Mouse (Mus musculus) cerebellum, adult 18-20 months (tissue): ENCODE results near the gene Pdzd7.

Experiments
- DNase-seq, 2 experiments: peaks; one replicate each; pipeline ENCODE4 v3.0.0; 2021

Pdzd7 gene

GRCm38 (mm10) chr19:45012219-45012618 lies 33.3 kb downstream of the Pdzd7 start:
- DNase-seq, result no peak

DNA sequence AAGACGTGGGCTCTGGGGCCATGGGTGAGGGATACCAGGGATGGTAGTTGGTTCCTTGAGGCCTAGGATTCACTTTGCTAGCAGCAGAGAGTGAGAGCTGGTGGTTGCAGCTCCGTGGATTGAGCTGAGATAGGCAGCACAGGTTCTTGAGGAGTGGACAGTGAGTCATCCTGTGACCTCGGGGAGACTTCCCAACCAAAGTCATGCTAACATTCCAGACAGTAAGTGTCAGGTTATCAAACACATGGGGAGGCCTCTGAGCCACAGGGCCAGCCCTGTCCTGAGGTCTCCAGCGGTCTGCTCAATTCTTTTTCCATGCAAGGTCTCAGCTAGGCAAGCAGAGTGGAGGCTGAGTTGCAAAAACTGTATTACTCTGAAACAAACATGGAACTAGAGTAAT lies 34.9 kb downstream of the Pdzd7 start:
- no peak for DNase-seq

DNA sequence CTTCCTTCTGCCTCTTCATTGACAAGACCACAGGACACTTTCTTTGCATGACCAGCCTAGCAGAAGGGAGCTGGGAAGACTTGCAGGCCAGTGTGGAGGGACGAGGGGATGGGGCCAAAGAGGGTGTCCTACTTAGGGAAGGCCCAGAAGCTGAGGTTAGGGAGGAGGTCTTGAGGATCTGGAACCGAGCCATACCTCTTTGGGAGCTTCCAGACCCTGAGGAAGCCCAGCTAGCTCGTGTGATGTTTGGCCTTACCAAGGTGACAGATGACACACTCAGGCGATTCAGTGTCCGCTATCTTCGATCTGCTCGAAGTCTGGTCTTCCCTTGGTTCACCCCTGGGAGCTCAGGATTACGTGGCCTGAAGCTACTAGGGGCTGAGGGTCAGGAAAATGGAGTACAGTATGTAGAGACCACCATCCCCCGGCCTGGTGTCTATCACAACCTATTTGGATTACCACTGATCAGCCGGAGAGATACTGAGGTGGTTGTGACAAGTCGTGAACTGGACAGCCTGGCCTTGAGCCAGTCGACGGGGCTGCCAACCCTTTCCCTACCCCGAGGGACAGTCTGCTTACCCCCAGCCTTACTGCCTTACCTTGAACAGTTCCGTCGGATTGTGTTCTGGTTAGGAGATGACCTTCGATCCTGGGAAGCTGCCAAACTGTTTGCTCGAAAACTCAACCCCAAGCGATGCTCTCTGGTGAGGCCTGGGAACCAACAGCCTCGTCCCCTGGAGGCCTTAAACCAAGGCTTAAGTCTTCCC lies 37.9 kb downstream of the Pdzd7 start:
- DNase-seq, result peak in 1 of 2 experiments; percentile 24

GRCm38 (mm10) chr19:45007021-45007420 lies 38.5 kb downstream of the Pdzd7 start:
- peak in 1 of 2 experiments; percentile 28 for DNase-seq

DNA sequence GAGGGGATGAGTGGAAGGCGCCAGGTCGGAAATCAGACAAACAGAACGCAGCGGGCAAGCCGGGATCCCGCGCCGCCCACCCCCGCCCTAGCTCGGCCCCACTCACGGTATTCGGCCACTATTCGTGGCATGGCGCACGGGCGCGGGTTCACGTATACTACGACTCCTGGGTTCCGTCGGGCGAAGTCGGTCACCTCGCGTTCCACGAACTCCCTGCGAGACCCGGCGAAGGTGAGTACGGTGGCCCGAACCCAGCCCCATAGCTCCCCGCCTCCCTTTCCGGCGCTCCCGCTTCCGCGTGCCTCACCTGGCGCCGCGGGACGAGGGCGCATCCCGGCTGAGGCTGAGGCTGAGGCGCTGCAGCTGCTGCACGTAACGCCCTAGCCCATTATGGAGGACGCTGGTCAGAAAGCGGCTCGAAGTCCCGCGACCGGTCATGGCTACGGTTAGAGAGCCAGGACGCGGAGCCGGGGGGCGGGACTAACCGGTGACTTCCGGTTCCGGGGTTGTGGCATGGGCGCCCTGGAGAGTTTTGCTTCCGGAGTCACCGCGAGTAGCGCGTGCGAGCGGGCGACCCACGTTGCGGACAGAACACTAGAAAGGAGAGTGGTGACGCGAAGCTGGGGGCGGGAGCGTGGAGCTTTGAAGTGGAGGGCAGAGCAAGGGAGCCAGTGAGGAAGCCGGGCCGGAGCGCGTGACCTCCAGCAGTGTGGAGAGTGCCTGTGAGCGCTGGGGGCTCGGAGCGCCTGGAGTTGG lies 39.4 kb downstream of the Pdzd7 start, which contains the start of gene Mrpl43:
Gene Mrpl43 (minus strand): TSS at position 486 of the 756 bp plus-strand sequence.
- peak; percentile 96 for DNase-seq

- peak in 1 of 2 experiments; percentile 33 for DNase-seq
These were observed 40.1 kb downstream of the Pdzd7 start, which contains the start of gene Twnk for GRCm38 (mm10) chr19:45005444-45005843. Gene Twnk (plus strand): TSS chr19:45005663.

GRCm38 (mm10) chr19:45003740-45004516 lies 41.6 kb downstream of the Pdzd7 start:
- DNase-seq, result no peak

GRCm38 (mm10) chr19:45002301-45002700 lies 43.2 kb downstream of the Pdzd7 start:
- DNase-seq, result no peak

DNA sequence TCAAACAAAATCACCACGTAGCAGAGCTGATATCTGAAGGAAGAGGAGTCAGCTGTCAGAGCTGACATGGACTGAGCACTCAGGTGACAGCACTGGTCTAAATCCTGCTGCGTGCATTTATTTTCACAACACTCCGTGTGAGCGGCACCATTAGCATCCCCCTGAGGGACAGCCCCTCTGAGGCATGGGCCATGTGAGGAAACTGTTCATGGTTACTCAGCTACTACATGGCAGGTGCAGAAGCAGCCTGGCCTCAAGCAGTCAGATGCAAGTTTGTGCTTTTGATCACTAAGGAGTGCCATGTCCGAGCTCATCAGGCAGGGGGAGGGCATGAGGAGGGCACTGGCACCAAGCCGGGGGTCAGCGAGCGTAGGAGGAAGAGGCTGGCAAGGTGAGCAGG lies 45.9 kb downstream of the Pdzd7 start:
- no peak for DNase-seq

DNA sequence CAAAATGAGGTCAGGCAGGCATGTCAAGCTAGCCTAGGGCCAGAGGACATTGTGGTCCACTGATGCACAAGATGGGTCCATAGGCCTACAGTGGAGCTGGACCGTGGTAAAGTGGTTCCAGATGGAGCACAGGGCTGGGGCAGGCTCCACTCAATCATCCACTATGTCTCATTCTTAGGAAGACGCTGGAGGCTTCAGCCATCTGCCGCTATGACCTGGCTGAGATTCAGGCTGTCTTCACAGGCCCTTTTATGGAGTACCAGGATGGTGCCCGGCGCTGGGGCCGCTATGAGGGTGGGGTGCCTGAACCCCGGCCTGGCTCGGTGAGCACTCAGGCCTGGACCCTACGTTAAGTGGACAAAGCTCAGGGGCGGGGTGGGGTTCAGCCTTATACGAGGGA lies 47.7 kb downstream of the Pdzd7 start:
- DNase-seq, result peak in 1 of 2 experiments; percentile 28

DNA sequence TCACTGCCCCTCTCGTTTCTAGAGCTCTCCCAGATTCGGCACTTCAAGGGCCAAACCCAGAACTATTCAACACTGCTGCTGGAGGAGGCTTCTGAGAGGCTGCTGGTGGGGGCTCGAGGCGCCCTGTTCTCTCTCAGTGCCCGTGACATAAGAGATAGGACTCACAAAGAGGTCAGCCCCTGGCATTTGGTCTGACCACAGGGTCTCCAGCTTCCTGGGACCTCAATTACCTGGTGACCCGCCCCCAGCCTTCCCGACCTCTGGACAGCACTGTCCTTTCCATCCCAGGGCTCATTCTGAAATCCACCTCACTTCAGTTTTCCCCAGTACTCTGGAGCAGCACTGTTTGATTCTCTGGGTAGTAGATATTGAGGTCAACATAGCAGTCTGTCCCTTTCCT lies 52.8 kb downstream of the Pdzd7 start:
- no peak for DNase-seq

GRCm38 (mm10) chr19:44992246-44992645 lies 53.3 kb downstream of the Pdzd7 start:
- DNase-seq, result no peak

DNA sequence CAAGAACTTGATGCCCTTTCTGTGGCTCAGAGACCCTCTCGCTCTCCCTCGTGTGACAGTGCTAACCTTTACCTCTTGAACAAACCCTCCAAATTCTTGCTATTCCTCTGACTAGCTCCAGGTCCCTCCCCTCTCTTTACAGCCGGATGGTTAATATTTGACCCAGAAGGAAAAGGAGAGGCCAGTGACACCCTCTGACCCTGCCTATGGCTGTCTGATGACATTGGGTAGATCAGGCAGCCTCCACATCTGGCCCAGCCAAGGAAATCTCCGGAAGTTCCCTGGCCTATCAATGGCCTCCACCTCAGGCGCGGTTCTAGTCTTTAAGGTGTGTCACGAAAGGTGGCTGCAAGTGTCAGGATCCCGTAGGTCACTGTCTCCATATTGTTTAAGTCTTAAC lies 54.5 kb downstream of the Pdzd7 start:
- no peak for DNase-seq

- peak; percentile 38 to 49 for DNase-seq
These were observed 55.7 kb downstream of the Pdzd7 start for GRCm38 (mm10) chr19:44989567-44990495.

DNA sequence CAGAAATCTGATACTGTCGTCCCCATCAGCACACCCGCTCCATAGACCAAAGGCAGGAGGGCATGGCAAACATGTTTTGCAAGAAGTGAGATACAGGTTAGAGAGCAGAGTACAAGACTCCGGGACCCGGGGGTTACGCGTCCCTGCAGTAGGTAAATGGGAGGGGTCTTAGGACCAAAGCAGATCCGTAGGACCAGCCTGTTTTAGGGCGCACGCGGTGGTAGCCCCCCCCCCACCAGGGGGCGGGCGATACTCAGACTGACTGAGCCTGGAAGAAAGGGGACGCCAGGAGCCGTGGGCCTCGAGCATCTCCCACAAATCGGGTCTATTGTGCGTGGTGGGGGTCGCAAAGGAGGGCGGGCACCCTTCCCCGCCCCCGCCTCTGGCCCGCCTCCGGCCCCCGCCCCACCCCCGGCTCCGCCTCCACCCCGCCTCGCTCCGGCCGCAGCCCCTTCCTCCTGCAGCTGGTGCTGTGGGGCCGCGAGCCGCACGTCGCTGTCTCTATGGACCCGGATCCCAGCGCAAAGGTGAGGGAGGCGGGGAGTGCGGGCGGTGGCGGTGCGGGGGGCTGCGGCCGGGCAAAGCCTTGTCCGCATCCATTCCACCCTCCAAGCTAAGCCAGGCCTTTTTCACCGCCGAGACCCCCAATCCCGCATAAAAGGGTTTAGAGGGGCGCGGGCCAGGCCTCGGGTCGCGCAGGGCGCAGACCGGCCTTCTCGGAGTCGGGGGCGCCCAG lies 56.5 kb downstream of the Pdzd7 start, which contains the start of gene Sema4g:
Gene Sema4g (plus strand): TSS at position 271 of the 736 bp plus-strand sequence.
- DNase-seq, result peak; percentile 38 to 60

- no peak for DNase-seq
These were observed 57.2 kb downstream of the Pdzd7 start for GRCm38 (mm10) chr19:44988321-44988720.

DNA sequence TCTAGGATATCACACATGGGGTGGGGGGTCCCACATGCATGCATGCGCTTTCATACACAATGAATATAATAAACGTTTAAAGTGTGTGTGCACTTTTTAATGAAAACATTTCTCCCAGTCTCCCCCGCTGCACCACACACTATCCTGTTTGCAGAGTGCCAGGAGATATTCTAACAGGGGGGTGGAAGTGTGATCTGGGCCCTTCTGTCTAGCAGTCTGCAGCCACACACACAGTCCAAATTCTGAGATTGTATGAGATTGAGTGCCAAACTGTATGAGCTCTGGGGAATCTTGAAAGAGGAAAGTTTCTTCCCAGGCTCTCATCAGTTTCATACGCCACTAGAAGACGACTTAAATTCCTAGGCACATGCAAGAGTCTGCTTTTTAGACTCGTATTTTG lies 57.7 kb downstream of the Pdzd7 start:
- no peak for DNase-seq

- no peak for DNase-seq
These were observed 58.5 kb downstream of the Pdzd7 start for GRCm38 (mm10) chr19:44987004-44987403.

GRCm38 (mm10) chr19:44985159-44985988 lies 60.1 kb downstream of the Pdzd7 start:
- DNase-seq, result no peak

DNA sequence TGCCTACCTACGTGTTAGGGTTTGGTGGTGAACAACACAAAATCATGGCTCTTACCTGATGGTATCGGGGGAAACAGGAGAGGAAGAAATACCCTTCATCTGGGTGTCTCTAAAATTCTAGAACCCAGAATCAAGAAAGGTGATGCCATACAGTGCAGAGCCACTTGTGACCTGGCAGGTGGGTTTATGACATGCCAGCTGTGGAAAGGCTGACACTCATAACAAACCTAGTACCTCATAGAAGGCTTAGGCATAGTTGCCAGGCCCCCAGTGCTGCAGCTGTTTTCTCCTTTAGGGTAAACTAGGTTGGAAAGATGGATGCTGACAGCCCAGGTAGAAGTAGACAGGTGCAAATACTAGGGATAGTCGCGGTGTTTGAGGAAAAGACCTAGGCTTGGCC lies 61.1 kb downstream of the Pdzd7 start:
- no peak for DNase-seq
